Comparison of ENCODE assay signal across 29 mouse cellular contexts in the genomic region with DNA sequence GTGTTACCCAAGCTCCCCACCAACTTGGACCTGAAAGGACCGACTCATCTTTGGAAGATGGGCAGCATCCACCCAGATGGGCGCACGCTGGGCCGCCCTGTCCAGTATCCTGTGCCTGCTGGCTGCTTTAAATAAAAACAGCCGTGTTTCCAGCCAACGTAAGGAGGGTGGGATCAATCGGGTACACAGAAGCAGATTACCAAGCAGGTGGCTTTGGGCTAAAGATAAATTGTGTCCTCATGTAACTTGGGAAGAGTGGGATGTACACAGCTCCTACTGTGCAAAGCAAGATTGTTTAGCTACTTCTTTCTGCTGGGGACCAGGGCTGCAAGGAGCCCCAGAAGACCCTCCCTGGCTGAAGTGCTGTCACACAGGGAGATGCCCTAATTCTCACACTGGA.
DNase-seq lines count a peak whose midpoint lies in the region; ATAC-seq and TF ChIP-seq lines count a peak whose summit lies in the region.
"Had no signal": no experiment of that assay in that cellular context is flagged by ENCODE, and none has a peak within 500 bp of the region (broad histone marks: within the 10 kb centered on the region; RNA-seq: fewer than 3 reads in every experiment).

No protein-coding gene starts in this region.

- peaks cover 19% of the 10 kb centered on the region for H3K27me3 ChIP-seq in limb, embryonic 10.5 days (ENCODE audit: low read depth, poor library complexity, severe bottlenecking)

- H3K9me3 ChIP-seq in limb, embryonic 10.5 days (replicated peaks), result no peaks in the 10 kb centered on the region
- H3K9me3 ChIP-seq: embryonic facial prominence, embryonic 10.5 days; embryonic facial prominence, embryonic 13.5 days; forebrain, embryonic 12.5 days; heart, embryonic 12.5 days; heart, embryonic 15.5 days; hindbrain, embryonic 10.5 days; hindbrain, embryonic 13.5 days had no signal

- H3K4me3 ChIP-seq in layer of hippocampus, adult 2 months, result no peak overlapping the region
- no peak overlapping the region for H3K4me3 ChIP-seq in limb, embryonic 10.5 days
- H3K4me3 ChIP-seq: embryonic facial prominence, embryonic 10.5 days; embryonic facial prominence, embryonic 13.5 days; erythroblast, embryonic 14.5 days; forebrain, embryonic 12.5 days; heart, embryonic 12.5 days; heart, embryonic 15.5 days; hindbrain, embryonic 10.5 days; hindbrain, embryonic 13.5 days had no signal

- intact Hi-C loops in left cerebral cortex, postnatal 14 days (cut with DNase I), result loop anchor here (10.0 kb wide), 1 partner anchor 224 kb away; no protein-coding TSS in a partner anchor
- intact Hi-C loops in left cerebral cortex, postnatal 4 days (cut with DNase I), result no loop called here

- no peaks in the 10 kb centered on the region for H3K36me3 ChIP-seq in limb, embryonic 10.5 days
- H3K36me3 ChIP-seq: embryonic facial prominence, embryonic 10.5 days; embryonic facial prominence, embryonic 13.5 days; forebrain, embryonic 12.5 days; heart, embryonic 12.5 days; heart, embryonic 15.5 days; hindbrain, embryonic 10.5 days; hindbrain, embryonic 13.5 days had no signal

- 82% methylated on average over 7 of the region's 7 CpGs for WGBS in limb, embryonic 10.5 days

- no peak overlapping the region; the same call in 1 of the 2 replicates for H3K27ac ChIP-seq in layer of hippocampus, adult 2 months
- H3K27ac ChIP-seq in limb, embryonic 10.5 days, result 0 out of 2 replicates have a peak overlapping the region, but pooled peaks have one; percentile 9
- H3K27ac ChIP-seq: embryonic facial prominence, embryonic 10.5 days; embryonic facial prominence, embryonic 13.5 days; forebrain, embryonic 12.5 days; heart, embryonic 15.5 days; hindbrain, embryonic 10.5 days; hindbrain, embryonic 13.5 days had no signal

- no peak for ATAC-seq in megakaryocyte progenitor cell, adult 5-6 weeks (replicated peaks; ENCODE audit: poor library complexity)
- ATAC-seq: CD4-positive, CD25-positive, alpha-beta regulatory T cell, adult 4 months; forebrain, embryonic 16.5 days had no signal

- H3K4me1 ChIP-seq in limb, embryonic 10.5 days, result no peaks in the 10 kb centered on the region; the same call in 1 of the 2 replicates
- H3K4me1 ChIP-seq: embryonic facial prominence, embryonic 13.5 days; forebrain, embryonic 12.5 days; heart, embryonic 12.5 days; heart, embryonic 15.5 days; hindbrain, embryonic 13.5 days had no signal

- peak; percentile 32 to 36 for DNase-seq in layer of hippocampus, adult 2 months (ENCODE audit: low spot score in 2 of 2)
- DNase-seq in layer of hippocampus, postnatal 36 days, result no peak
- DNase-seq in left cerebral cortex, postnatal 14 days (ENCODE audit: low spot score in 2 of 2), result peak; percentile 44 to 71
- no peak for DNase-seq in left cerebral cortex, postnatal 4 days
- peak; percentile 64 for DNase-seq in brain, adult 2 months (ENCODE audit: low read depth, low spot score)
- DNase-seq in limb, embryonic 10.5 days (ENCODE audit: low spot score), result no peak
- no peak for DNase-seq in ovary, postnatal 36 days (ENCODE audit: low spot score)
- DNase-seq: adrenal gland, adult 2 months; adrenal gland, postnatal 14 days; cerebellum, adult 11-12 months; cerebellum, adult 8-10 months; cerebellum, postnatal 10 days; cerebellum, postnatal 36 days; embryo, embryonic 11 days; gastrocnemius, postnatal 25 days; heart, adult 18-20 months; heart, postnatal 10 days; heart, postnatal 36 days had no signal

- TF ChIP-seq CTCF in layer of hippocampus, adult 2 months (conservative IDR thresholded peaks at IDR 0.05), result no peak

Comparison
In these comparisons a context has a peak if more than half of its experiments do, and no peak if none do; other contexts are left out.
1. DNase-seq: peak in layer of hippocampus, adult 2 months (2 of 2), left cerebral cortex, postnatal 14 days (2 of 2) and brain, adult 2 months (single experiment); none in layer of hippocampus, postnatal 36 days (0 of 2), left cerebral cortex, postnatal 4 days (single experiment), limb, embryonic 10.5 days (single experiment) and ovary, postnatal 36 days (single experiment).